Mouse (Mus musculus) liver (tissue): ENCODE results near the gene Phrf1.
A peak's percentile ranks its signal among the peaks of the same experiment; 100 is the strongest.
"Not testable (repeated sequence)": the region's sequence is repeated elsewhere in the genome, so short reads cannot be mapped to it uniquely, and the experiment has no call there.

ENCODE experiments used
- DNase-seq: peaks from one replicate; pipeline ENCODE4 v3.0.0-alpha.2; 2020; ENCODE audit warnings: mixed read lengths

The Phrf1 gene

GRCm38 (mm10) chr7:141213605-141214235 lies 14.9 kb upstream of the Phrf1 start, which contains the start of gene Lmntd2:
Lmntd2 (minus strand) TSS chr7:141214080.
- DNase-seq, result no peak

GRCm38 (mm10) chr7:141214310-141214709 lies 14.3 kb upstream of the Phrf1 start:
- DNase-seq, result no peak

GRCm38 (mm10) chr7:141215101-141215879 lies 13.3 kb upstream of the Phrf1 start, which contains the start of gene Rassf7:
Rassf7 (plus strand) TSS chr7:141215860.
- peak; percentile 99 for DNase-seq

- DNase-seq, result peak; percentile 76
Measured at GRCm38 (mm10) chr7:141215880-141216733, 12.5 kb upstream of the Phrf1 start.

- DNase-seq, result no peak
Measured at GRCm38 (mm10) chr7:141216894-141217293, 11.7 kb upstream of the Phrf1 start.

- DNase-seq, result no peak
Measured at GRCm38 (mm10) chr7:141217343-141218013, 11.1 kb upstream of the Phrf1 start.

- no peak for DNase-seq
Measured at GRCm38 (mm10) chr7:141218141-141218540, 10.4 kb upstream of the Phrf1 start.

- no peak for DNase-seq
Measured at GRCm38 (mm10) chr7:141218557-141219133, 9.9 kb upstream of the Phrf1 start.

GRCm38 (mm10) chr7:141219558-141220099 lies 9.0 kb upstream of the Phrf1 start:
- DNase-seq, result no peak

GRCm38 (mm10) chr7:141220377-141220776 lies 8.2 kb upstream of the Phrf1 start:
- no peak for DNase-seq

- peak; percentile 100 for DNase-seq
Measured at GRCm38 (mm10) chr7:141221249-141222125, 7.1 kb upstream of the Phrf1 start.

GRCm38 (mm10) chr7:141222126-141222467 lies 6.5 kb upstream of the Phrf1 start:
- DNase-seq, result no peak

GRCm38 (mm10) chr7:141222696-141223215 lies 5.8 kb upstream of the Phrf1 start:
- DNase-seq, result no peak

- DNase-seq, result no peak
Measured at GRCm38 (mm10) chr7:141226535-141226934, 2.0 kb upstream of the Phrf1 start.

- no peak for DNase-seq
Measured at GRCm38 (mm10) chr7:141227796-141228195, 788 bp upstream of the Phrf1 start.

- DNase-seq, result no peak
Measured at GRCm38 (mm10) chr7:141229702-141230101, 1.1 kb downstream of the Phrf1 start.

- no peak for DNase-seq
Measured at GRCm38 (mm10) chr7:141230570-141230969, 2.0 kb downstream of the Phrf1 start.

- DNase-seq, result no peak
Measured at GRCm38 (mm10) chr7:141231111-141231510, 2.5 kb downstream of the Phrf1 start.

GRCm38 (mm10) chr7:141231551-141231950 lies 3.0 kb downstream of the Phrf1 start:
- DNase-seq, result no peak

GRCm38 (mm10) chr7:141250486-141250885 lies 21.9 kb downstream of the Phrf1 start:
- DNase-seq, result not testable (repeated sequence)

- no peak for DNase-seq
Measured at GRCm38 (mm10) chr7:141256159-141256558, 27.6 kb downstream of the Phrf1 start.
